Mouse (Mus musculus) cerebellum, adult 2 months (tissue): ENCODE results near the gene 9530077C05Rik.

Experiments
- CTCF ChIP-seq: fragments of 200-500 bp; IDR thresholded peaks from 2 replicates; pipeline ENCODE4 v1.5.1; 2011; ENCODE audit warnings: low read depth, mild to moderate bottlenecking, control low read depth, low read length, moderate library complexity, borderline replicate concordance; ENCODE audit not compliant: insufficient read depth
- POLR2A ChIP-seq: fragments of 200-500 bp; IDR thresholded peaks from 2 replicates; pipeline ENCODE4 v1.6.1; 2011; ENCODE audit warnings: low read length, control low read depth, borderline replicate concordance; ENCODE audit not compliant: insufficient read depth

DNA sequence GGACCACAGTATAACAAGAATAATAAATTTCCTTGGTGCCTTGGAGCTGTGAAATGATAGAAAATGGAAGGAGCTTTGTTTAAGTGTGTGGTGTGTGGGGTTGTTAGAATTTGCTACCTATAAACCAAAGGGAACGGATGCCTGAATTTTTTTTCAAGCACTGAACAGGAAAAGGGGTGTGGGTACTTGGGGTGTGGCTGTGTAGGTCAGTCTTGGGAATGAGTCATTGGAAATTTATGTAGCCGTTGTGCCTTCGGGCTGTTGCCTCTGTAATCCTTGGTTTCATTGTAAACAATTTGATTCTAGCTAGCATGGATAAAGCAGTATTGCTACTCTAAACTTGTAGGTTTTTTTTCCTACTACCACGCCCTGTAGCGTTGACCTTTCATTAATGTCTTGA, 20.9 kb upstream of the 9530077C05Rik start:
- TF ChIP-seq CTCF (no peak), POLR2A (no peak)
